Mouse (Mus musculus): ENCODE measurements around the gene Il5ra. TPM values are rescaled to one million over a fixed set of nuclear protein-coding genes. Genes with fewer than 3 reads are reported as not detected.

The Il5ra gene
- polyA plus RNA-seq, 1 experiment = not detected

DNA sequence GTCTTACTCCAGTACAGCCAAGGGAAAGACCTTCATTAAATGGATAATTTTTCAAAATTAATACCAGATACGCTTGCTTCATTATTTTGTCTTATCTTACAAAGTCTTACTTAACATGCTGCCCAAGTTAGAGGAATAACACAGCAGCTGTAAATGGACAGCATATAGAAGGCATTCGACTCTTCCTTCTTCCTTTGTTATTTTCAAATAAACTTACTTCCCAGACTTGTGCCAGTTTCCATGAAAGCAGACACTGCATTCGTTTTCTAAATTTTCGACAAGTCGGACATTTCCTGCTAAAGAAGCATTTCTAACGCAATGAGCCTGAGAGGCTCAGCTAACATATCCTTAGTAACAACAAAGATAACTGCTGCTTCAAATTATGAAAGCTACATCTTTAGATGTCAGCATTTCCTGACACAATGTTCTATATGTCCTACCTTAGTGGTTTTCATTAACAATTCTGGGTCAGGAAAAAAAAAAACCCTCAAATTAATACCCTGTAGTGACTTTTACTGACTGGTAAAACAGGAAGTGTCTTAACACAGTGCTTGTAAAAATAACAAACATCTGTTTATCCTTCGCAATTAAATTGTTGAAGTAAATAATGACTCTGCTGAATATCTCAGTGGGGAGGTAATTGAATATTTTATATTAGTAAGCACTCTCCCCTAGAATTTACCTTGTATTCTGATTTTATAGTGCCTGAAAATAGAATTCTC, 3.0 kb downstream of the Il5ra start:
- Histone ChIP-seq H3ac (ENCODE audit: control insufficient read depth, insufficient read length) (no peak overlapping the region), H3K4me3 (no peak overlapping the region), H3K4me2 (ENCODE audit: low read depth) (no peak overlapping the region), H3K79me2 (ENCODE audit: control insufficient read depth, insufficient read depth) (no peaks in the 10 kb centered on the region), H3K36me3 (ENCODE audit: control insufficient read depth, insufficient read depth) (no peaks in the 10 kb centered on the region), H3K27me3 (ENCODE audit: control insufficient read depth, insufficient read depth, insufficient read length) (no peaks in the 10 kb centered on the region)
- TF ChIP-seq USF1 (IDR thresholded peaks at IDR 0.05; ENCODE audit: low read depth) (no peak), SRF (IDR thresholded peaks at IDR 0.05; ENCODE audit: control insufficient read depth, insufficient read length, low read depth) (no peak), REST (IDR thresholded peaks at IDR 0.05; ENCODE audit: insufficient read depth, insufficient read length) (no peak), E2F4 (IDR thresholded peaks at IDR 0.05; ENCODE audit: insufficient read depth) (no peak), TCF3 (IDR thresholded peaks at IDR 0.05; ENCODE audit: insufficient read length, low read depth) (no peak), POLR2AphosphoS2 (IDR thresholded peaks at IDR 0.05; ENCODE audit: insufficient read length, low read depth) (no peak), TCF12 (IDR thresholded peaks at IDR 0.05; ENCODE audit: insufficient read depth, poor library complexity, severe bottlenecking) (no peak), MYOD1 (IDR thresholded peaks at IDR 0.05; ENCODE audit: control insufficient read depth in 1 of 3, insufficient read length in 2 of 3, low read depth in 2 of 3) (no peak), MAX (IDR thresholded peaks at IDR 0.05; ENCODE audit: low read depth) (no peak)

DNA sequence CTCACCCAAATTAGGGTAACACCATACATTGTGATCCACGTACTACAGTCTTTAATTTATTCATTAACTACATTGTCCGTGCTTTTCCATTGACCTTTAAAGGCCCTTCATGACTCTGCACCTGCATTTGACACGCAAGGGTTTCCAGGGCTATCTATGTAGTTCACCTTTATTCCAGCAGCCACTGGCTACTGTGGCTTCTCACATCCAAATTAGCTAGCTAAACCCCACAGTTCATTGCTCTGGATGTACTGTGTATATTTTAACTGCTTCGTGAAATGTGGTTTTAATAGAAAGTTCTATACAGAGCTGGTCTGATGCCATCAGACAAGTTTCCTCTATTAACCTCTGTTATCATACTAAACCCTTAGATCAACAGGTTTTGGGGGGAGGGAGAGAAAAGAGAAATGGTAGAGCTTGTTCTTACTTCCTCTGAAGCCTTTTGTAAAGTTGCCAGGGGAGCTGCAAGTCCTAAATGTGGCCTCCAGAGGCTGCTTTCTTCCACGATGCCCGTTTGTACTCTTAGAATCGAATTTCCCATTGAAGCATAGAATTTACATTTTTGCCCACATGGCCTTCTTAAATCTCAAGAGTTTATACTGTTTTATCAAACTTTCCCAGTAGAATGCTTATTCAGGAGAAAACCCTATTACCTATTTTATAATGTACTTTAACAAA, 5.1 kb downstream of the Il5ra start:
- Histone ChIP-seq H3K4me2 (ENCODE audit: low read depth) (no peak overlapping the region), H3K27me3 (ENCODE audit: control insufficient read depth, insufficient read depth, insufficient read length) (no peaks in the 10 kb centered on the region), H3K4me3 (no peak overlapping the region), H3ac (ENCODE audit: control insufficient read depth, insufficient read length) (no peak overlapping the region), H3K36me3 (ENCODE audit: control insufficient read depth, insufficient read depth) (no peaks in the 10 kb centered on the region), H3K79me2 (ENCODE audit: control insufficient read depth, insufficient read depth) (no peaks in the 10 kb centered on the region)
- TF ChIP-seq E2F4 (IDR thresholded peaks at IDR 0.05; ENCODE audit: insufficient read depth) (no peak), MYOD1 (IDR thresholded peaks at IDR 0.05; ENCODE audit: control insufficient read depth in 1 of 3, insufficient read length in 2 of 3, low read depth in 2 of 3) (no peak)

DNA sequence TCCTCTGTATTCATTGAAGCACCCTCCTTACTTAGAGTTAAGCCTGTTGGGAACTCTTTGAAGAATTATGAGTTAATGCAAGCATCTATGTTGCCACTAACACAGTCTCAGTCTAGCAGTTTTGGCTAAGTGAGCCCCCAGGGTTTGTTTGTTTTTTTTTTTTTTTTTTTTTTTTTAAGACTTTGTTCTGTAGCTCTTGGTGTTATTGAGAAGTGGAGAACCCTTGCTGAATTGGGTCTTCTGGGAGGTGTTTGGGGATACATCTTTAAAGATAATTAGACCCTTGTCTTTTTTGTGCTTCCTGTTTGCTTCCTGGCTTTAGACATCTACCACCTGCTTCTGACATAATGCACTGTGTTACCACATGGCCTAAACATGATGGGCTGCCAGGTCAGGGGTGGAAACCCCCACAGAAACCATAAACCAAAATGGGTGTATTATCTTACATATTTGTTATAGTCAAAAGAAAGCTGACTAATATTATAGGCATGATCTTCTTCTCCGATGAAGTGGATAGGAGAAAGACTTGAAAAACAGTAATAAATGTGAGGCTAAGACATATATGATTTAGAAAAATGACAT, 8.5 kb downstream of the Il5ra start:
- Histone ChIP-seq H3K36me3 (ENCODE audit: control insufficient read depth, insufficient read depth) (no peaks in the 10 kb centered on the region), H3K4me3 (no peak overlapping the region), H3K27me3 (ENCODE audit: control insufficient read depth, insufficient read depth, insufficient read length) (no peaks in the 10 kb centered on the region), H3K4me2 (ENCODE audit: low read depth) (no peak overlapping the region), H3ac (ENCODE audit: control insufficient read depth, insufficient read length) (no peak overlapping the region), H3K79me2 (ENCODE audit: control insufficient read depth, insufficient read depth) (no peaks in the 10 kb centered on the region)
- no peak for TF ChIP-seq CEBPB (IDR thresholded peaks at IDR 0.05; ENCODE audit: insufficient read depth, poor library complexity, severe bottlenecking)
- no peak for TF ChIP-seq MYOG (IDR thresholded peaks at IDR 0.05; ENCODE audit: control insufficient read depth in 1 of 3, insufficient read depth in 1 of 3, insufficient read length in 2 of 3, low read depth in 2 of 3)
- no peak for TF ChIP-seq TCF12 (IDR thresholded peaks at IDR 0.05; ENCODE audit: insufficient read depth, poor library complexity, severe bottlenecking)
- no peak for TF ChIP-seq MAX (IDR thresholded peaks at IDR 0.05; ENCODE audit: low read depth)
- TF ChIP-seq MYOD1 (IDR thresholded peaks at IDR 0.05; ENCODE audit: control insufficient read depth in 1 of 3, insufficient read length in 2 of 3, low read depth in 2 of 3) = no peak
- TF ChIP-seq USF1 (IDR thresholded peaks at IDR 0.05; ENCODE audit: low read depth) = no peak
- no peak for TF ChIP-seq POLR2A (IDR thresholded peaks at IDR 0.05; ENCODE audit: insufficient read length, low read depth)
- no peak for TF ChIP-seq POLR2AphosphoS2 (IDR thresholded peaks at IDR 0.05; ENCODE audit: insufficient read length, low read depth)
- TF ChIP-seq SRF (IDR thresholded peaks at IDR 0.05; ENCODE audit: control insufficient read depth, insufficient read length, low read depth) = no peak
- TF ChIP-seq REST (IDR thresholded peaks at IDR 0.05; ENCODE audit: insufficient read depth, insufficient read length) = no peak

DNA sequence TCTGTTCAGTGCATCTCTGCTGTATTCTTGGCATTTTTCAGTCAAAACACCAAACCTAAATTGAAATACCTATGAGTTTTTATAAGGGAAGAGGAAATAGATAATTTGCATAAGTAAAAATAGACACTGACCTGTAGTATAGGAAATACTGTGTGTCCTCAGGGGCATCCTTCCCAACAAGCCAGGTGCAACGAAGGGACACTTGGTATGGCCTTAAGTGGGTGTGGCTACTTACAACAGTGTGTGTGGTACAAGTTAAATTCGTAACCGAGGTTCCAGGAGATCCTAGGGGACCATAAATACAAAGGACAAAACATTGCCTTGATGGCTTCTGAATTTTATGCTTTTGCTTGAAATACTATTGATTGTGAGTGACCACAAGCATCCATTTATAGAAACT, 10.6 kb downstream of the Il5ra start:
- Histone ChIP-seq H3K27me3 (ENCODE audit: control insufficient read depth, insufficient read depth, insufficient read length) (no peaks in the 10 kb centered on the region), H3ac (ENCODE audit: control insufficient read depth, insufficient read length) (no peak overlapping the region), H3K36me3 (ENCODE audit: control insufficient read depth, insufficient read depth) (no peaks in the 10 kb centered on the region), H3K4me2 (ENCODE audit: low read depth) (no peak overlapping the region), H3K4me3 (no peak overlapping the region), H3K79me2 (ENCODE audit: control insufficient read depth, insufficient read depth) (no peaks in the 10 kb centered on the region)
- TF ChIP-seq MYOG (IDR thresholded peaks at IDR 0.05; ENCODE audit: control insufficient read depth in 1 of 3, insufficient read depth in 1 of 3, insufficient read length in 2 of 3, low read depth in 2 of 3) (no peak), TCF3 (IDR thresholded peaks at IDR 0.05; ENCODE audit: insufficient read length, low read depth) (no peak), E2F4 (IDR thresholded peaks at IDR 0.05; ENCODE audit: insufficient read depth) (no peak), MAX (IDR thresholded peaks at IDR 0.05; ENCODE audit: low read depth) (no peak), TCF12 (IDR thresholded peaks at IDR 0.05; ENCODE audit: insufficient read depth, poor library complexity, severe bottlenecking) (no peak), POLR2A (IDR thresholded peaks at IDR 0.05; ENCODE audit: insufficient read length, low read depth) (no peak), REST (IDR thresholded peaks at IDR 0.05; ENCODE audit: insufficient read depth, insufficient read length) (no peak), POLR2AphosphoS2 (IDR thresholded peaks at IDR 0.05; ENCODE audit: insufficient read length, low read depth) (no peak), USF1 (IDR thresholded peaks at IDR 0.05; ENCODE audit: low read depth) (no peak), SRF (IDR thresholded peaks at IDR 0.05; ENCODE audit: control insufficient read depth, insufficient read length, low read depth) (no peak), MYOD1 (IDR thresholded peaks at IDR 0.05; ENCODE audit: control insufficient read depth in 1 of 3, insufficient read length in 2 of 3, low read depth in 2 of 3) (no peak), CEBPB (IDR thresholded peaks at IDR 0.05; ENCODE audit: insufficient read depth, poor library complexity, severe bottlenecking) (no peak)

Data from myocyte (in vitro differentiated cells).